Mouse (Mus musculus): ENCODE results near the gene Olfr1162. TPM values are rescaled to one million over a fixed set of nuclear protein-coding genes. Genes with fewer than 3 reads are reported as not detected.
"Not testable (repeated sequence)": the region's sequence is repeated elsewhere in the genome, so short reads cannot be mapped to it uniquely, and the experiment has no call there.

The Olfr1162 gene
- polyA plus RNA-seq (2012; rRNA removed) = not detected in 2 replicates

DNA sequence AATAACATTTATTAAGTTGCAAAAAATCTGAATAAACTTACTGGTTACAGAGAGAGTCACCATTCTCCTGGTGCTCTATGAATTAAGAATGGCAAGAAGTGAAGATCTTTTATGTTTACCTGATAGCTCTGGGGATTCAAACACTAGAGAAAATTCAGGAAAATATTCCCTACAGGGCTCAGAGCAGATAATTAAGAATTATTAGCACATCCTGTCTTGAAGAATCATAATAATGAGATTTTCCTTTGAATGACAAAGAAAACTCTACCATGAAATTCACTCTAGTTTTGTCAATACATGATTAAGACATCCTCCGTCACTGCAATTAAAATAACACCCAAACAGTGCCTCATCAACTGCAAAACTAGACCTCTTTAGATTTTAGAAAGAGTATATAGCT lies at the start of gene Olfr1162:
Gene Olfr1162, minus strand, starts transcription at position 101 of the 400 bp plus-strand sequence.
- DNase-seq (ENCODE audit: extremely low spot score in 1 of 2, low spot score in 1 of 2) = no peak

DNA sequence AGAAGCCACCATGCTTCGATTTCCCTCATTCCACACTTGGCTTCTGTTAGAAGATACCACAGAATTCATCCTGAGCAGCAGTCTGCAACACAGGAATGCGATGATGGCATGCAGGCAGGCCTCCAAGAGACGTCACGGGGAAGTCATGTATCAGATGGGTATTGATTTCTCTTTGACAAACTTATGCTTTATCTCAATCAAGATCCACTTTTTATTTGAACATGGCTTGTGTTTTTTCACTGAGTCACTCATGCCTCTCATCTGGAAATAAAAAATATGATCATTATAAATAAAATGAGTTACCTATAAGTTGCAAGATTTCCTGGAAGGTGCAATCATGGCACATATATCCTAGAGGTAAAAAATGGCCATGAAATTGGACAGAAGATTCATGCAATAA lies 42.9 kb upstream of the Olfr1162 start, which contains the start of gene Olfr1164:
Gene Olfr1164, minus strand, starts transcription at position 101 of the 400 bp plus-strand sequence.
- no peak for DNase-seq (ENCODE audit: extremely low spot score in 1 of 2, low spot score in 1 of 2)

DNA sequence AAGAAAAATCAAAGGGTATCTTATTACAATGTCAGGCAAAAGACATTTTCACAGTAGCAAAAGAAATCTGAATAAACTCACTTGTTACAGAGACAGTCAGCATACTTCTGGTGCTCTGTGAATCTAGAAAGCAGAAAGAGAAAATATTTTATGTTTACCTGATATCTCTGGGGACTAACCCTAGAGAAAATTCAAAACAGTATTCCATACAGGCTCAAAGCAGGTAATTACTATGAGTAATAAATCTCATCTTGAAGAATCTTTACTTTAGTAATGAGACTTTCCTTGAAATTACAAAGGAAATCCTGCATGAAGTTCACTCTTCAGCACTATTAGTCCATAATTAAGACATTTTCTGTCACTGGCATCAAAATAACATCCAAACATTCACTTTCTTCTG lies 20.8 kb upstream of the Olfr1162 start, which contains the start of gene Olfr1163:
Gene Olfr1163, minus strand, starts transcription at position 101 of the 400 bp plus-strand sequence.
- no peak for DNase-seq (ENCODE audit: extremely low spot score in 1 of 2, low spot score in 1 of 2)

DNA sequence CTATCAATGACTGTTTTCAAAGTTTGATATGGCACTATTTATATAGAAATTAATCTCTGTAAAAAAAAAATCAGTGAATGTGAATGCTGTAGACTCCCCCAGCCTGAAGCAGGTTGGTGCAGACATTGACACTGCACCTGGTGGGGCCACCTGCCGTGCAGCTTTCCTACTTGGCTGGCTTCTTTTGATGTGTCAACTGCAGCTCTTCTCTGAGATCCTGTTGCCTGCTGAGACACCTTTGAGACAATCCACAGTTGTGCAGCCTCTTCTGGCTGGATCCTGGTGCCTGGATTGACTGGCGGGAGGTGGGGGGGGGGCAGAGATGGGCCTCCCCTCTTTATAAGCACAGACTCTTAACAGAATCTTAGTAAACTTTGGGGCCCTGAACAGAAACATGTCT lies 12.7 kb upstream of the Olfr1162 start:
- DNase-seq (ENCODE audit: extremely low spot score in 1 of 2, low spot score in 1 of 2) = no peak

DNA sequence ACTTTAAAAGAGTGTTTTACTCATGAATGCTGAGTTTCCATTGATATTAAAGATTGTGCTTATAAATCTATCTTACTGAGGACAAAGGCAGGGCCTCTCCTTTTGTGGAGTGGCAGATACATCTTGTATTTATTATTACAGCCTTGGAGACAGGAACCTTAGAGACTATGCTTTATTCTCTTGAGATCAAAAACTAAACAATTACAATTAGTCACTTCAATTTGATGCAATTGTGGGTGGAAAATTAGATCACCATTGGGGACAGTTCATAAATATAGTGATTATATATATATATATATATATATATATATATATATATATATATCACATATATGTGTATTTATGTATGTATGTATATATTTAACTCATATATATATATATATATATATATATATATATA lies 13.3 kb downstream of the Olfr1162 start, which contains the start of gene Olfr73:
Gene Olfr73, minus strand, starts transcription at position 101 of the 400 bp plus-strand sequence.
- DNase-seq (ENCODE audit: extremely low spot score in 1 of 2, low spot score in 1 of 2) = no peak

DNA sequence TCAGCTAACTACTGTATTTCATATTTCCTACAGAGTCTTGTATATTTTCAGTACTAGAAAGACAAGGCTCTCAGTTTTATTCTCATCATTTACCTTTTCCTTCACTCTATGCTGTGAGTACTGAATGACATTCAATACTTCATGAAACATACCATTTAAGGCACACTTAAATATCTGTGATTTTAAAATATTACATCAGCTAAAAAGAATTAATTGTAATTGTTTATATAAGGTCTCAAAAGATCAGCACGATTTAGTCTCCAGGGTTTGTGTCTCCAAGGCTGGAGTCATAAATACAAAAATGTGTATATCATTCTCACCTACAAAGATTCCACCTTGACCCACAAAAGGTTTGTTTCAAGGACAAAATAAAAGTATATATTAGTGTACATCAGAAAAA lies 28.5 kb downstream of the Olfr1162 start, which contains the start of gene Olfr1161:
Gene Olfr1161, plus strand, starts transcription at position 301 of the 400 bp plus-strand sequence.
- not testable (repeated sequence) for DNase-seq (ENCODE audit: extremely low spot score in 1 of 2, low spot score in 1 of 2)

DNA sequence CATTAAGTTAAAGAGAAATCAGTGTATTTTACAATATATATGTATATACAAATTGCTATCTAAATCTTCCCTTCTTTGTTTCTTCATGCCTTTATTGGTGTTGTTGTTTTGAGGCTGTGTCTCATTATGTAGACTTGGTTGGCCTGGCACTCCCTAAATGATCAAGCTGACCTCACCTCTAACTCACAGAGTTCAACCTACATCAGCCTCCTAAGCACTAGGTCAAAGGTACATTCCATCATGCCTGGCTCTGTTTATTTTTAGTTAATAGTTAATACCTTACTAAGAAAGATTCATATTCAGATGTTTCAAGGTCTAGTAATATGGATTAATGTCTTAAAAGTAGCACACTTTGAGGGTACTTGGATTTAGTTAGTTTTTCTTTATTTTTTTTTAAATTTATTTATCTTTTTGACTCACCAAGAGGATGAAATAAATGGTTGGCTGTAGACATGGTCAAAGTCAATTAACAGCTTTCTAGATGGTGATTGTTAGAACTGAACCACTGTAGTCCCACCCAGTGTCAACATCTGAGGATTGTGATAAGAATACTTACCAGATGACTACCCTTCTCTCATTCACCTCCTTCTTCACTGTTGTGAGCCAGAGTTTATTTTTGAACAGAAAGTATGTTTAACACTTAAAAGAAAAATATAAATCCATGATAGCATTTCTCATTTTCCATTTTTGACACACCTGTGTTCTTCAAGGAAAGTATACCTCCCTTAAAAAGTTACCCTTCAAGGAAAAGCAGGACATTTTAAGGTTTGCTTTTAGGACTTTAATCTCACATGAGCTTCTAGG lies 43.2 kb downstream of the Olfr1162 start, which contains the start of gene Olfr1160:
Gene Olfr1160, minus strand, starts transcription at position 754 of the 804 bp plus-strand sequence.
- DNase-seq (ENCODE audit: extremely low spot score in 1 of 2, low spot score in 1 of 2) = no peak

Other genes with a start within 250 kb of the Olfr1162 start
- gene Olfr1145, start 241.3 kb downstream of the Olfr1162 start, polyA plus RNA-seq (2012; rRNA removed) = not detected in 2 replicates
- not detected in 2 replicates for gene Olfr1148, start 220.6 kb downstream of the Olfr1162 start, polyA plus RNA-seq (2012; rRNA removed)
- not detected in 2 replicates for gene Olfr1150-ps1, start 207.1 kb downstream of the Olfr1162 start, polyA plus RNA-seq (2012; rRNA removed)
- not detected in 2 replicates for gene Olfr1151, start 195.3 kb downstream of the Olfr1162 start, polyA plus RNA-seq (2012; rRNA removed)
- gene Olfr1152, start 184.6 kb downstream of the Olfr1162 start, polyA plus RNA-seq (2012; rRNA removed) = not detected in 2 replicates
- gene Olfr1153, start 156.2 kb downstream of the Olfr1162 start, polyA plus RNA-seq (2012; rRNA removed) = not detected in 2 replicates
- not detected in 2 replicates for gene Olfr1154, start 146.0 kb downstream of the Olfr1162 start, polyA plus RNA-seq (2012; rRNA removed)
- not detected in 2 replicates for gene Olfr1155, start 106.0 kb downstream of the Olfr1162 start, polyA plus RNA-seq (2012; rRNA removed)
- gene Olfr1156, start 98.0 kb downstream of the Olfr1162 start, polyA plus RNA-seq (2012; rRNA removed) = not detected in 2 replicates
- not detected in 2 replicates for gene Olfr1157, start 82.8 kb downstream of the Olfr1162 start, polyA plus RNA-seq (2012; rRNA removed)
- gene Olfr74, start 76.5 kb downstream of the Olfr1162 start, polyA plus RNA-seq (2012; rRNA removed) = not detected in 2 replicates
- not detected in 2 replicates for gene Olfr1158, start 61.0 kb downstream of the Olfr1162 start, polyA plus RNA-seq (2012; rRNA removed)
- gene Olfr1160, start 42.9 kb downstream of the Olfr1162 start, polyA plus RNA-seq (2012; rRNA removed) = 0.02 TPM in 1 of 2 replicates, not detected in the other
- not detected in 2 replicates for gene Olfr1161, start 28.4 kb downstream of the Olfr1162 start, polyA plus RNA-seq (2012; rRNA removed)
- not detected in 2 replicates for gene Olfr73, start 13.4 kb downstream of the Olfr1162 start, polyA plus RNA-seq (2012; rRNA removed)
- not detected in 2 replicates for gene Olfr1163, start 20.7 kb upstream of the Olfr1162 start, polyA plus RNA-seq (2012; rRNA removed)
- gene Olfr1164, start 42.8 kb upstream of the Olfr1162 start, polyA plus RNA-seq (2012; rRNA removed) = not detected in 2 replicates
- gene Olfr1166, start 77.1 kb upstream of the Olfr1162 start, polyA plus RNA-seq (2012; rRNA removed) = not detected in 2 replicates
- gene Olfr1167, start 104.1 kb upstream of the Olfr1162 start, polyA plus RNA-seq (2012; rRNA removed) = not detected in 2 replicates
- not detected in 2 replicates for gene Olfr1168, start 130.8 kb upstream of the Olfr1162 start, polyA plus RNA-seq (2012; rRNA removed)
- gene Olfr1170, start 177.2 kb upstream of the Olfr1162 start, polyA plus RNA-seq (2012; rRNA removed) = not detected in 2 replicates
- not detected in 2 replicates for gene Olfr1173, start 228.7 kb upstream of the Olfr1162 start, polyA plus RNA-seq (2012; rRNA removed)

Data from frontal cortex, adult 2 months (tissue).